Mouse (Mus musculus): ENCODE measurements at regions not wholly inside any gene's neighbourhood (a gene's known extent, or its start where the extent isn't known, plus 50 kb on each side); places are given as distances from the start of the nearest gene placed in this dataset.

DNA sequence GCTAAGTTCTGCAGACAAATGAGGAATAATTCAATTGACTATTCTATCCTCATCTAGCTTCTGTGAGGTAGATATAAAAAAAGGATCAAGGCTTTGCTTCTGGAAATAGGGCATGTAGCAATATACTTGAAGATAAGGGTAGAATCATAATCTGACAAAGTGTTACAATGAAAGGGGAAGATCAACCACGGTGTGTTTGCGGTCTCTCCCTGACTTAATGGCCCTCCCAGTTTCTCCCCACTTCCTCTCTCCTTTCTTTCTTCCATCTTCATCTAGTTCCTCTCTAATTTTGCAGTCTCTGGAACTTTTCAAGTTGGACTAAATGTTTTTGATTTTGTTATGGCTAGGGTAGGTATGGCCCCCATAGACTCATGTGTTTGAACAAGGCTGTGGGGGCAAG is 796.6 kb upstream of the Vwc2 start:
- TF ChIP-seq POLR2A (IDR thresholded peaks at IDR 0.05; ENCODE audit: control insufficient read depth, extremely low read depth, insufficient read depth, low read length, poor library complexity) = no peak
- TF ChIP-seq CTCF (IDR thresholded peaks at IDR 0.05; ENCODE audit: borderline replicate concordance, control insufficient read depth, extremely low read depth, insufficient read depth, low read length, poor library complexity) = no peak

Data from thymus, adult 2 months (tissue).